Mouse (Mus musculus) CH12.LX (cell line): ENCODE data around the gene Bhlhe41.

ENCODE experiments used
- CTCF ChIP-seq, 2 experiments: IDR thresholded peaks in 1 of 2; conservative IDR thresholded peaks in 1 of 2; 2 replicates each; pipeline ENCODE4 v1.5.1; 2011 to 2012; ENCODE audit warnings: low read depth in 2 of 2, low read length in 2 of 2, improper control_type of control experiment in 1 of 2, inconsistent platforms in 1 of 2, mild to moderate bottlenecking in 1 of 2, moderate library complexity in 1 of 2
- ELF1 ChIP-seq: IDR thresholded peaks from 2 replicates; pipeline ENCODE4 v1.6.1; 2014; ENCODE audit warnings: low read depth, mild to moderate bottlenecking, inconsistent platforms, low read length, improper control_type of control experiment
- EP300 ChIP-seq: IDR thresholded peaks from 2 replicates; pipeline ENCODE4 v1.6.1; 2011; ENCODE audit warnings: low read length, improper control_type of control experiment
- GABPA ChIP-seq: IDR thresholded peaks from 2 replicates; pipeline ENCODE4 v1.6.1; 2012; ENCODE audit warnings: low read depth, low read length, improper control_type of control experiment, inconsistent platforms; ENCODE audit not compliant: insufficient replicate concordance
- HCFC1 ChIP-seq: IDR thresholded peaks from 2 replicates; pipeline ENCODE4 v1.6.1; 2012; ENCODE audit warnings: low read depth, mild to moderate bottlenecking, inconsistent platforms, low read length, improper control_type of control experiment
- MAFK ChIP-seq: IDR thresholded peaks from 2 replicates; pipeline ENCODE4 v1.6.1; 2011; ENCODE audit warnings: low read length, improper control_type of control experiment; ENCODE audit not compliant: insufficient replicate concordance
- MAX ChIP-seq: IDR thresholded peaks from 2 replicates; pipeline ENCODE4 v1.6.1; 2011; ENCODE audit warnings: low read length, improper control_type of control experiment
- NRF1 ChIP-seq: IDR thresholded peaks from 2 replicates; pipeline ENCODE4 v1.6.1; 2014; ENCODE audit warnings: low read depth, mild to moderate bottlenecking, inconsistent platforms, low read length, improper control_type of control experiment, moderate library complexity
- SMC3 ChIP-seq: IDR thresholded peaks from 2 replicates; pipeline ENCODE4 v1.6.1; 2011; ENCODE audit warnings: low read depth, low read length, improper control_type of control experiment
- UBTF ChIP-seq: IDR thresholded peaks from 2 replicates; pipeline ENCODE4 v1.6.1; 2012; ENCODE audit warnings: low read depth, mild to moderate bottlenecking, inconsistent platforms, low read length, improper control_type of control experiment, moderate library complexity
- ZKSCAN1 ChIP-seq: IDR thresholded peaks from 2 replicates; pipeline ENCODE4 v1.6.1; 2012; ENCODE audit warnings: low read depth, inconsistent platforms, low read length, improper control_type of control experiment, borderline replicate concordance
- ZMIZ1 ChIP-seq: IDR thresholded peaks from 2 replicates; pipeline ENCODE4 v1.6.1; 2012; ENCODE audit warnings: low read depth, mild to moderate bottlenecking, inconsistent platforms, low read length, improper control_type of control experiment

DNA sequence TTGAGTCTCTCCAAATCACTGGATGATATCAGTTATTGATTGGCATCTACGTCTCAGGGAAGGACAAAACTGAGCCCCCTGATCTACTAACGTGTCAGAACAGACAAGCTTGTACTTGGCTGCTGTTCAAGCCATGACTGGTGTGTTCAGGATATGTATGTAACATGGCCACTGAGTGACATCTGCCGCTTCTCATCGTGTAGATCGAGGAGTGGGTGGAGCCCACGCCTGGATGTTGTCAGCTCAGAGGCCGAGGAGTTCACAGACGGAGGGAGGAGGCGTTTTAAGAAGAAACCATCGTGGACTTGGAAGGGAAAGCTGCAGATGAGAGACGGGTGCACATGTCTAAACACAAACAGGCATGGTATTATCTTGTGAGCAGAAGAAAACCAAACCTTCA lies 26.6 kb upstream of the Bhlhe41 start:
- TF ChIP-seq CTCF (conservative IDR thresholded peaks at IDR 0.05 in 1 of 2, IDR thresholded peaks at IDR 0.05 in 1 of 2; ENCODE audit: low read depth in 2 of 2, low read length in 2 of 2) (no peak), EP300 (no peak), SMC3 (no peak), GABPA (no peak), MAFK (no peak), ELF1 (no peak), UBTF (0 out of 2 replicates have a peak, but pooled peaks have one; percentile 36), HCFC1 (no peak), NRF1 (0 out of 2 replicates have a peak, but pooled peaks have one; percentile 1), ZMIZ1 (peak; percentile 46; the same call in 1 of the 2 replicates), ZKSCAN1 (no peak), MAX (no peak)
